Mouse (Mus musculus) CH12.LX (cell line): ENCODE data around the gene Senp5. TPM values are rescaled to one million over a fixed set of nuclear protein-coding genes. Genes with fewer than 3 reads are reported as not detected.

Source experiments
- DNase-seq: peaks from one replicate; pipeline ENCODE4 v3.0.0-alpha.2; 2013; ENCODE audit errors: extremely low read depth
- H3K27ac ChIP-seq: 2 replicates; pipeline ENCODE4 v1.5.1; 2012; ENCODE audit warnings: low read depth, mild to moderate bottlenecking, control low read depth, moderate library complexity; ENCODE audit not compliant: insufficient read depth
- H3K27me3 ChIP-seq: replicated peaks from 2 replicates; pipeline ENCODE3; 2012; ENCODE audit warnings: inconsistent platforms
- H3K36me3 ChIP-seq, 2 experiments: replicated peaks in 1 of 2; 2 replicates each; pipeline versions ENCODE3 to v1.6.1; 2012; ENCODE audit warnings: inconsistent platforms in 1 of 2, low read length in 1 of 2, mild to moderate bottlenecking in 1 of 2, mixed read lengths in 1 of 2, moderate library complexity in 1 of 2; ENCODE audit not compliant: control insufficient read depth in 1 of 2, insufficient read depth in 1 of 2
- H3K4me1 ChIP-seq, 2 experiments: 2 replicates each; pipeline ENCODE4 v1.6.1; 2012; ENCODE audit warnings: inconsistent platforms in 1 of 2, moderate library complexity in 1 of 2; ENCODE audit not compliant: insufficient read depth in 2 of 2, control insufficient read depth in 1 of 2
- H3K4me2 ChIP-seq: 2 replicates; pipeline ENCODE4 v1.6.1; 2012; ENCODE audit warnings: low read depth, mild to moderate bottlenecking, control low read depth; ENCODE audit not compliant: poor library complexity, insufficient read depth, severe bottlenecking
- H3K4me3 ChIP-seq, 3 experiments: fragments of 150-350 bp in 1 of 3; sonication (generic) in 1 of 3; replicated peaks in 1 of 3; 2 replicates each; pipeline versions ENCODE3 to v1.5.1; 2011 to 2012; ENCODE audit warnings: low read depth in 2 of 3, low read length in 2 of 3, mild to moderate bottlenecking in 2 of 3, moderate library complexity in 2 of 3, control low read depth in 1 of 3, improper control_type of control experiment in 1 of 3, inconsistent platforms in 1 of 3, mixed read lengths in 1 of 3; ENCODE audit not compliant: poor library complexity in 1 of 3
- H3K79me2 ChIP-seq: replicated peaks from 2 replicates; pipeline ENCODE4 v1.6.1; 2012; ENCODE audit warnings: mild to moderate bottlenecking, moderate library complexity; ENCODE audit not compliant: control insufficient read depth, poor library complexity, insufficient read depth, severe bottlenecking; ENCODE audit errors: extremely low read depth
- H3K9ac ChIP-seq: 2 replicates; pipeline ENCODE4 v1.6.1; 2012; ENCODE audit warnings: low read depth, mild to moderate bottlenecking, control low read depth, moderate library complexity; ENCODE audit not compliant: insufficient read depth
- H3K9me3 ChIP-seq: replicated peaks from 2 replicates; pipeline ENCODE3; 2012; ENCODE audit warnings: low read length, inconsistent platforms, mixed read lengths
- CHD1 ChIP-seq: IDR thresholded peaks from 2 replicates; pipeline ENCODE4 v1.6.1; 2012; ENCODE audit warnings: low read depth, low read length, improper control_type of control experiment, inconsistent platforms
- CHD2 ChIP-seq: IDR thresholded peaks from 2 replicates; pipeline ENCODE4 v1.6.1; 2011; ENCODE audit warnings: low read length, improper control_type of control experiment
- CTCF ChIP-seq, 2 experiments: IDR thresholded peaks in 1 of 2; conservative IDR thresholded peaks in 1 of 2; 2 replicates each; pipeline ENCODE4 v1.5.1; 2011 to 2012; ENCODE audit warnings: low read depth in 2 of 2, low read length in 2 of 2, improper control_type of control experiment in 1 of 2, inconsistent platforms in 1 of 2, mild to moderate bottlenecking in 1 of 2, moderate library complexity in 1 of 2
- E2F4 ChIP-seq: IDR thresholded peaks from 2 replicates; pipeline ENCODE4 v1.6.1; 2011; ENCODE audit warnings: low read depth, low read length, improper control_type of control experiment; ENCODE audit not compliant: insufficient replicate concordance
- ELF1 ChIP-seq: IDR thresholded peaks from 2 replicates; pipeline ENCODE4 v1.6.1; 2014; ENCODE audit warnings: low read depth, mild to moderate bottlenecking, inconsistent platforms, low read length, improper control_type of control experiment
- EP300 ChIP-seq: IDR thresholded peaks from 2 replicates; pipeline ENCODE4 v1.6.1; 2011; ENCODE audit warnings: low read length, improper control_type of control experiment
- ETS1 ChIP-seq: conservative IDR thresholded peaks from 2 replicates; pipeline ENCODE4 v1.6.1; 2012; ENCODE audit warnings: low read depth, mild to moderate bottlenecking, inconsistent platforms, low read length, improper control_type of control experiment, moderate library complexity
- GABPA ChIP-seq: IDR thresholded peaks from 2 replicates; pipeline ENCODE4 v1.6.1; 2012; ENCODE audit warnings: low read depth, low read length, improper control_type of control experiment, inconsistent platforms; ENCODE audit not compliant: insufficient replicate concordance
- HCFC1 ChIP-seq: IDR thresholded peaks from 2 replicates; pipeline ENCODE4 v1.6.1; 2012; ENCODE audit warnings: low read depth, mild to moderate bottlenecking, inconsistent platforms, low read length, improper control_type of control experiment
- IRF4 ChIP-seq: IDR thresholded peaks from 2 replicates; pipeline ENCODE4 v1.6.1; 2014; ENCODE audit warnings: low read depth, mild to moderate bottlenecking, inconsistent platforms, low read length, improper control_type of control experiment
- JUN ChIP-seq: IDR thresholded peaks from 2 replicates; pipeline ENCODE4 v1.6.1; 2011; ENCODE audit warnings: low read depth, mild to moderate bottlenecking, low read length, improper control_type of control experiment, moderate library complexity; ENCODE audit not compliant: insufficient read depth
- JUND ChIP-seq: conservative IDR thresholded peaks from 2 replicates; pipeline ENCODE4 v1.6.1; 2011; ENCODE audit warnings: low read depth, low read length, improper control_type of control experiment
- KAT2A ChIP-seq: IDR thresholded peaks from 2 replicates; pipeline ENCODE4 v1.6.1; 2012; ENCODE audit warnings: low read length, improper control_type of control experiment, inconsistent platforms; ENCODE audit not compliant: insufficient replicate concordance
- MAFK ChIP-seq: IDR thresholded peaks from 2 replicates; pipeline ENCODE4 v1.6.1; 2011; ENCODE audit warnings: low read length, improper control_type of control experiment; ENCODE audit not compliant: insufficient replicate concordance
- MAX ChIP-seq: IDR thresholded peaks from 2 replicates; pipeline ENCODE4 v1.6.1; 2011; ENCODE audit warnings: low read length, improper control_type of control experiment
- MAZ ChIP-seq: IDR thresholded peaks from 2 replicates; pipeline ENCODE4 v1.6.1; 2012; ENCODE audit warnings: low read depth, mild to moderate bottlenecking, inconsistent platforms, low read length, improper control_type of control experiment, moderate library complexity
- MEF2A ChIP-seq: IDR thresholded peaks from 2 replicates; pipeline ENCODE4 v1.6.1; 2014; ENCODE audit warnings: low read depth, mild to moderate bottlenecking, inconsistent platforms, low read length, improper control_type of control experiment, borderline replicate concordance
- MXI1 ChIP-seq: IDR thresholded peaks from 2 replicates; pipeline ENCODE4 v1.6.1; 2011; ENCODE audit warnings: mild to moderate bottlenecking, low read depth, low read length, improper control_type of control experiment
- MYC ChIP-seq: IDR thresholded peaks from 2 replicates; pipeline ENCODE4 v1.6.1; 2011; ENCODE audit warnings: low read depth, mild to moderate bottlenecking, improper control_type of control experiment, low read length
- NELFE ChIP-seq: IDR thresholded peaks from 2 replicates; pipeline ENCODE4 v1.6.1; 2011; ENCODE audit warnings: low read depth, low read length, improper control_type of control experiment
- NRF1 ChIP-seq: IDR thresholded peaks from 2 replicates; pipeline ENCODE4 v1.6.1; 2014; ENCODE audit warnings: low read depth, mild to moderate bottlenecking, inconsistent platforms, low read length, improper control_type of control experiment, moderate library complexity
- PAX5 ChIP-seq: IDR thresholded peaks from 2 replicates; pipeline ENCODE4 v1.6.1; 2012; ENCODE audit warnings: low read length, inconsistent platforms, mixed read lengths
- POLR2A ChIP-seq: IDR thresholded peaks from 2 replicates; pipeline ENCODE4 v1.6.1; 2011; ENCODE audit warnings: low read depth, mild to moderate bottlenecking, improper control_type of control experiment, low read length
- POLR2AphosphoS2 ChIP-seq: IDR thresholded peaks from 2 replicates; pipeline ENCODE4 v1.6.1; 2011; ENCODE audit warnings: low read depth, low read length, improper control_type of control experiment
- RAD21 ChIP-seq: IDR thresholded peaks from 2 replicates; pipeline ENCODE4 v1.6.1; 2011; ENCODE audit warnings: low read depth, mild to moderate bottlenecking, low read length, improper control_type of control experiment, moderate library complexity
- RCOR1 ChIP-seq: conservative IDR thresholded peaks from 2 replicates; pipeline ENCODE4 v1.6.1; 2012; ENCODE audit warnings: low read depth, mild to moderate bottlenecking, inconsistent platforms, low read length, improper control_type of control experiment
- SIN3A ChIP-seq: IDR thresholded peaks from 2 replicates; pipeline ENCODE4 v1.6.1; 2012; ENCODE audit warnings: low read length, improper control_type of control experiment, inconsistent platforms
- SMC3 ChIP-seq: IDR thresholded peaks from 2 replicates; pipeline ENCODE4 v1.6.1; 2011; ENCODE audit warnings: low read depth, low read length, improper control_type of control experiment
- TBP ChIP-seq: conservative IDR thresholded peaks from 2 replicates; pipeline ENCODE4 v1.6.1; 2011; ENCODE audit warnings: low read depth, low read length, improper control_type of control experiment
- TCF12 ChIP-seq: IDR thresholded peaks from 2 replicates; pipeline ENCODE4 v1.6.1; 2014; ENCODE audit warnings: low read depth, mild to moderate bottlenecking, inconsistent platforms, low read length, improper control_type of control experiment
- UBTF ChIP-seq: IDR thresholded peaks from 2 replicates; pipeline ENCODE4 v1.6.1; 2012; ENCODE audit warnings: low read depth, mild to moderate bottlenecking, inconsistent platforms, low read length, improper control_type of control experiment, moderate library complexity
- USF1 ChIP-seq: IDR thresholded peaks from 2 replicates; pipeline ENCODE4 v1.6.1; 2014; ENCODE audit warnings: low read depth, mild to moderate bottlenecking, inconsistent platforms, low read length, improper control_type of control experiment
- USF2 ChIP-seq: conservative IDR thresholded peaks from 2 replicates; pipeline ENCODE4 v1.6.1; 2011; ENCODE audit warnings: low read depth, low read length, improper control_type of control experiment
- ZC3H11A ChIP-seq: IDR thresholded peaks from 2 replicates; pipeline ENCODE4 v1.6.1; 2012; ENCODE audit warnings: low read depth, mild to moderate bottlenecking, inconsistent platforms, low read length, improper control_type of control experiment
- ZKSCAN1 ChIP-seq: IDR thresholded peaks from 2 replicates; pipeline ENCODE4 v1.6.1; 2012; ENCODE audit warnings: low read depth, inconsistent platforms, low read length, improper control_type of control experiment, borderline replicate concordance
- ZMIZ1 ChIP-seq: IDR thresholded peaks from 2 replicates; pipeline ENCODE4 v1.6.1; 2012; ENCODE audit warnings: low read depth, mild to moderate bottlenecking, inconsistent platforms, low read length, improper control_type of control experiment
- ZNF384 ChIP-seq: IDR thresholded peaks from 2 replicates; pipeline ENCODE4 v1.6.1; 2012; ENCODE audit warnings: low read depth, low read length, improper control_type of control experiment, inconsistent platforms
- dilution Hi-C: fragments of 300-500 bp; cut with MboI; formaldehyde crosslinking; loops from 2 replicates; pipeline ENCODE4 v1.14.3; 2020; ENCODE audit warnings: low sequenced_read_pairs; ENCODE audit not compliant: extremely low pct_unique_long_range_greater_than_20kb, extremely low pct_ligation_motif_present
- in situ Hi-C: fragments of 300-500 bp; cut with MboI; formaldehyde crosslinking; loops from 3 replicates; pipeline ENCODE4 v1.14.3; 2019; ENCODE audit warnings: low sequenced_read_pairs, low pct_ligation_motif_present, low pct_unique_long_range_greater_than_20kb, mixed read lengths
- polyA plus RNA-seq: library from polyadenylated mRNA; unstranded; fragments of >175 nt; gene quantifications from 2 replicates; pipeline ENCODE4 v1.2.1, GENCODE M21; 2012; ENCODE audit warnings: low read depth; ENCODE audit not compliant: insufficient read length
- total RNA-seq, 2 experiments: library from RNA; depleted of rRNA; stranded (reverse); fragments of 300-350 nt in 1 of 2; fragments of >200 nt in 1 of 2; gene quantifications; 2 replicates each; pipeline ENCODE4 v1.2.3; 2012 to 2014

The Senp5 gene
- total RNA-seq (2012; rRNA removed) (19.3 and 22.1 TPM in 2 replicates), total RNA-seq (2014; rRNA removed) (31.2 and 32.5 TPM in 2 replicates), polyA plus RNA-seq (27.2 and 28.8 TPM in 2 replicates)

GRCm38 (mm10) chr16:32002509-32003477, at the start of gene Senp5:
TSS of gene Senp5 (minus strand) at chr16:32003287.
- Histone ChIP-seq H3K27me3 (no peaks in the 10 kb centered on the region), H3K9ac (peak within 1 kb of the TSS; percentile 82), H3K4me2 (peak within 1 kb of the TSS; percentile 95), H3K27ac (peak within 1 kb of the TSS; percentile 1; the same call in 1 of the 2 replicates), H3K9me3 (no peaks in the 10 kb centered on the region), H3K79me2 (peaks cover 43% of the 10 kb centered on the region), H3K4me3 (peak within 1 kb of the TSS; percentile 71 to 98 (median 79)), H3K36me3 (peaks cover 0 to 41% of the 10 kb centered on the region in 2 experiments), H3K4me1 (peaks cover 0 to 26% of the 10 kb centered on the region in 2 experiments; a peak in 2 of 4 replicates)
- dilution Hi-C loops (no loop called here), in situ Hi-C loops (no loop called here)
- peak; percentile 98 for DNase-seq
- TF ChIP-seq EP300 (no peak; the same call in 1 of the 2 replicates), USF2 (no peak), ZC3H11A (no peak), ETS1 (peak; percentile 45; the same call in 1 of the 2 replicates), IRF4 (peak; percentile 77), SMC3 (no peak), CHD1 (no peak), MYC (peak; percentile 94), ZKSCAN1 (peak; percentile 15; the same call in 1 of the 2 replicates), USF1 (no peak), MEF2A (peak; percentile 71; the same call in 1 of the 2 replicates), ZNF384 (no peak), MAZ (no peak), JUND (no peak), RCOR1 (no peak), E2F4 (no peak), POLR2A (peak; percentile 98), TBP (peak; percentile 70), MAFK (no peak), HCFC1 (peak; percentile 95), CHD2 (peak; percentile 48; the same call in 1 of the 2 replicates), NELFE (peak; percentile 93), POLR2AphosphoS2 (peak; percentile 86), KAT2A (peak; percentile 88; the same call in 1 of the 2 replicates), ZMIZ1 (peak; percentile 92), SIN3A (peak; percentile 99), UBTF (peak; percentile 85; the same call in 1 of the 2 replicates), CTCF (conservative IDR thresholded peaks at IDR 0.05 in 1 of 2, IDR thresholded peaks at IDR 0.05 in 1 of 2; ENCODE audit: low read depth in 2 of 2, low read length in 2 of 2) (peak in 1 of 2 experiments; percentile 33; a peak in 2 of 4 replicates), TCF12 (peak; percentile 91), PAX5 (no peak), MAX (peak; percentile 97), GABPA (peak; percentile 62; the same call in 1 of the 2 replicates), NRF1 (0 out of 2 replicates have a peak, but pooled peaks have one; percentile 45), MXI1 (peak; percentile 96), JUN (no peak), ELF1 (peak; percentile 94), RAD21 (no peak)
